ENCODE assay signal across 9 mouse cellular contexts in genomic region chr13:4129100-4129499, GRCm38 (mm10). TPM values are rescaled to one million over a fixed set of nuclear protein-coding genes. Genes with fewer than 3 reads are reported as not detected.
DNase-seq lines count a peak whose midpoint lies in the region; ATAC-seq and TF ChIP-seq lines count a peak whose summit lies in the region.
"Had no signal": no experiment of that assay in that cellular context is flagged by ENCODE, and none has a peak within 500 bp of the region (broad histone marks: within the 10 kb centered on the region; RNA-seq: fewer than 3 reads in every experiment).

No protein-coding gene starts in this region.

- H3K4me2 ChIP-seq in forebrain, postnatal 0 days (ENCODE audit: low read depth), result no peak overlapping the region

- H3K27me3 ChIP-seq in forebrain, postnatal 0 days (ENCODE audit: insufficient read depth, low read length), result no peaks in the 10 kb centered on the region
- no peaks in the 10 kb centered on the region for H3K27me3 ChIP-seq in forebrain, embryonic 10.5 days (ENCODE audit: poor library complexity, severe bottlenecking)
- H3K27me3 ChIP-seq: megakaryocyte, embryonic 14.5 days had no signal

- no peaks in the 10 kb centered on the region for H3K36me3 ChIP-seq in forebrain, postnatal 0 days (ENCODE audit: insufficient read depth)
- no peaks in the 10 kb centered on the region for H3K36me3 ChIP-seq in forebrain, embryonic 10.5 days (replicated peaks)

- no peaks in the 10 kb centered on the region for H3K4me1 ChIP-seq in forebrain, postnatal 0 days (ENCODE audit: insufficient read depth)
- H3K4me1 ChIP-seq in forebrain, embryonic 10.5 days, result no peaks in the 10 kb centered on the region
- H3K4me1 ChIP-seq: megakaryocyte, embryonic 14.5 days had no signal

- no peak for ATAC-seq in forebrain, postnatal 0 days

- H3K27ac ChIP-seq in forebrain, postnatal 0 days (ENCODE audit: low read depth, low read length), result no peak overlapping the region
- no peak overlapping the region for H3K27ac ChIP-seq in forebrain, embryonic 10.5 days

- no peak for DNase-seq in forebrain, postnatal 0 days
- DNase-seq in forebrain, embryonic 10.5 days (ENCODE audit: extremely low spot score, low spot score), result no peak
- peak; percentile 40 to 41 for DNase-seq in right cerebral cortex, adult 2 months (ENCODE audit: low spot score in 2 of 2)
- no peak for DNase-seq in right cerebral cortex, postnatal 25 days
- DNase-seq in forelimb bud, embryonic 11.5 days (ENCODE audit: low read depth, low spot score), result peak; percentile 20
- peak; percentile 4 to 25 for DNase-seq in layer of hippocampus, postnatal 10 days (ENCODE audit: low spot score in 2 of 2)
- peak; percentile 42 for DNase-seq in retina, postnatal 1 day
- no peak for DNase-seq in spleen, postnatal 36 days (ENCODE audit: low spot score in 2 of 2)

- WGBS in forebrain, postnatal 0 days, result 47% methylated on average over 5 of the region's 5 CpGs
- whole genome bisulfite sequencing in forebrain, embryonic 10.5 days, result 49% methylated on average over 5 of the region's 5 CpGs

- no peak overlapping the region for H3K9ac ChIP-seq in forebrain, postnatal 0 days

- TF ChIP-seq CTCF in forebrain, postnatal 0 days (IDR thresholded peaks at IDR 0.05; ENCODE audit: low read depth), result peak; percentile 59

- no peaks in the 10 kb centered on the region for H3K9me3 ChIP-seq in forebrain, postnatal 0 days (ENCODE audit: low read length)
- peaks cover 7% of the 10 kb centered on the region; the same call in 1 of the 2 replicates for H3K9me3 ChIP-seq in forebrain, embryonic 10.5 days

- H3K4me3 ChIP-seq in forebrain, postnatal 0 days (ENCODE audit: low read depth, low read length), result no peak overlapping the region
- H3K4me3 ChIP-seq in forebrain, embryonic 10.5 days, result no peak overlapping the region
- H3K4me3 ChIP-seq: megakaryocyte, embryonic 14.5 days had no signal

RNA-seq across cellular contexts. Expression of gene Akr1c18, which starts 21.4 kb away (rescaled TPM):
- total RNA-seq in forebrain, postnatal 0 days (2014; rRNA removed), result 0.23 and 0.76 TPM in 2 replicates
- polyA plus RNA-seq in forebrain, postnatal 0 days (2015; fragmentation: Nextera tagmentation; extraction: Ambion mirVana), result 1.1 and 2.5 TPM in 2 replicates
- polyA plus RNA-seq in forebrain, embryonic 10.5 days (2016; fragmentation: Nextera tagmentation; extraction: Ambion mirVana), result not detected in 2 replicates
- 1 to 10 TPM; 1.4 to 1.8 TPM for total RNA-seq in layer of hippocampus, postnatal 10 days (2021)

Comparison
In these comparisons a context has a peak if more than half of its experiments do, and no peak if none do; other contexts are left out.
1. DNase-seq: peak in right cerebral cortex, adult 2 months (2 of 2), forelimb bud, embryonic 11.5 days (single experiment), layer of hippocampus, postnatal 10 days (2 of 2) and retina, postnatal 1 day (single experiment); none in forebrain, postnatal 0 days (single experiment), forebrain, embryonic 10.5 days (single experiment), right cerebral cortex, postnatal 25 days (single experiment) and spleen, postnatal 36 days (0 of 2).